Comparison of ENCODE assay signal across 22 mouse cellular contexts in the genomic region with DNA sequence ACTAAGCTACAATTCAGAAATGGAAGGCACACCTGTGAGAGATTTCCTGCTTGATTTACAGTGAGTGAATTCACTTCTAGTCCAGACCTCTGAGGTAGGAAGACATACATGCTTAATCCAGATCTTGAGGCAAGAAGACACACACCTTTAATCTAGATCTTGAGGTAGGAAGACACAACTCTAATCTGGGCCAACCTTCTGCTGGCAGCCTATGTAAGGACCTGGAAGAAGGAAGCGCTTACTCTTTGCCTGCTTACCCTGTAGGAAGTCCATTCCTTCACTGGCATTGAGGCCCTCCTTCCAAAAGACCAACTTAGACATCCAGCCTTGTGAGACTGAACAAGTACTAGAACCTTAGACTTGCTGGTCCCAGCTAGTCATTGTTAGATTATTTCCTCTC. TPM values are rescaled to one million over a fixed set of nuclear protein-coding genes. Genes with fewer than 3 reads are reported as not detected.
A peak's percentile ranks its signal among the peaks of the same experiment; 100 is the strongest.
DNase-seq lines count a peak whose midpoint lies in the region; ATAC-seq and TF ChIP-seq lines count a peak whose summit lies in the region.
"Had no signal": no experiment of that assay in that cellular context is flagged by ENCODE, and none has a peak within 500 bp of the region (broad histone marks: within the 10 kb centered on the region; RNA-seq: fewer than 3 reads in every experiment).

No protein-coding gene starts in this region.

- H3K4me3 ChIP-seq in heart, embryonic 11.5 days (ENCODE audit: low read depth, low read length), result no peak overlapping the region
- no peak overlapping the region for H3K4me3 ChIP-seq in liver, embryonic 14.5 days (ENCODE audit: insufficient read depth in 1 of 2, low read depth in 2 of 2, low read length in 2 of 2)
- H3K4me3 ChIP-seq in liver, embryonic 11.5 days (ENCODE audit: low read depth, low read length), result no peak overlapping the region
- H3K4me3 ChIP-seq: forebrain, embryonic 13.5 days; gastrocnemius, adult 2 months; heart, embryonic 13.5 days had no signal

- no peaks in the 10 kb centered on the region for H3K27me3 ChIP-seq in heart, embryonic 11.5 days (ENCODE audit: control insufficient read depth, insufficient read depth, low read length)
- H3K27me3 ChIP-seq in liver, embryonic 14.5 days (ENCODE audit: control insufficient read depth, insufficient read depth, low read length), result no peaks in the 10 kb centered on the region
- no peaks in the 10 kb centered on the region for H3K27me3 ChIP-seq in liver, embryonic 11.5 days (replicated peaks; ENCODE audit: control insufficient read depth, insufficient read depth, low read length)
- H3K27me3 ChIP-seq: forebrain, embryonic 13.5 days; heart, embryonic 13.5 days; Patski had no signal

- peak; percentile 3 for DNase-seq in cerebellum, adult 11 months
- DNase-seq in cerebellum, postnatal 10 days, result no peak
- peak; percentile 66 for DNase-seq in heart, adult 11 months
- no peak for DNase-seq in liver, embryonic 14.5 days (ENCODE audit: low read depth in 3 of 3, low spot score in 3 of 3)
- DNase-seq in liver, embryonic 11.5 days (ENCODE audit: low spot score), result no peak
- no peak for DNase-seq in frontal cortex, postnatal 14 days (ENCODE audit: low spot score in 2 of 2)
- DNase-seq: adrenal gland, postnatal 10 days; adrenal gland, postnatal 36 days; cerebellum, postnatal 14 days; gastrocnemius, adult 2 months; gastrocnemius, postnatal 14 days; heart, adult 18-20 months; heart, postnatal 14 days; heart, postnatal 4 days had no signal

- no peak for TF ChIP-seq CTCF in liver, embryonic 14.5 days (IDR thresholded peaks at IDR 0.05; ENCODE audit: low read depth)

- 95% methylated on average over 1 of the region's 1 CpGs for WGBS in heart, embryonic 11.5 days (ENCODE audit: insufficient replicate concordance)
- WGBS in liver, embryonic 14.5 days (ENCODE audit: insufficient replicate concordance), result 84% methylated on average over 1 of the region's 1 CpGs
- WGBS in liver, embryonic 11.5 days, result 100% methylated on average over 1 of the region's 1 CpGs

- H3K4me1 ChIP-seq in heart, embryonic 11.5 days (ENCODE audit: control insufficient read depth, insufficient read depth, low read length), result peaks cover 19% of the 10 kb centered on the region
- H3K4me1 ChIP-seq in liver, embryonic 14.5 days (replicated peaks; ENCODE audit: control insufficient read depth in 2 of 2, insufficient read depth in 2 of 2, low read length in 1 of 2), result peaks cover 22 to 29% of the 10 kb centered on the region in 2 experiments
- peaks cover 23% of the 10 kb centered on the region for H3K4me1 ChIP-seq in liver, embryonic 11.5 days (replicated peaks; ENCODE audit: control insufficient read depth, insufficient read depth, low read length)

- no peak overlapping the region for H3K9ac ChIP-seq in heart, embryonic 11.5 days (ENCODE audit: low read depth, low read length)
- H3K9ac ChIP-seq in liver, embryonic 14.5 days (replicated peaks), result no peak overlapping the region
- H3K9ac ChIP-seq in liver, embryonic 11.5 days (ENCODE audit: low read depth, low read length), result no peak overlapping the region
- H3K9ac ChIP-seq: forebrain, embryonic 13.5 days; heart, embryonic 13.5 days; hindbrain, embryonic 14.5 days had no signal

- H3K4me2 ChIP-seq in heart, embryonic 11.5 days, result no peak overlapping the region
- H3K4me2 ChIP-seq in liver, embryonic 14.5 days (ENCODE audit: low read depth), result no peak overlapping the region; the same call in 1 of the 2 replicates
- no peak overlapping the region; the same call in 1 of the 2 replicates for H3K4me2 ChIP-seq in liver, embryonic 11.5 days
- H3K4me2 ChIP-seq: forebrain, embryonic 13.5 days; heart, embryonic 13.5 days; hindbrain, embryonic 14.5 days had no signal

- no peak for TF ChIP-seq EP300 in liver, embryonic 14.5 days (IDR thresholded peaks at IDR 0.05; ENCODE audit: low read depth)

- no peaks in the 10 kb centered on the region; the same call in 1 of the 2 replicates for H3K36me3 ChIP-seq in heart, embryonic 11.5 days (ENCODE audit: control insufficient read depth, insufficient read depth, low read length)
- peaks cover 6% of the 10 kb centered on the region for H3K36me3 ChIP-seq in liver, embryonic 14.5 days (replicated peaks; ENCODE audit: control insufficient read depth, insufficient read depth, low read depth)
- peaks cover 5% of the 10 kb centered on the region for H3K36me3 ChIP-seq in liver, embryonic 11.5 days (ENCODE audit: control insufficient read depth, insufficient read depth, low read length)

- ATAC-seq in heart, embryonic 11.5 days (replicated peaks; ENCODE audit: insufficient number of reproducible peaks, low FRiP score, low TSS enrichment), result no peak
- ATAC-seq in liver, embryonic 14.5 days (ENCODE audit: insufficient read depth), result no peak
- no peak for ATAC-seq in liver, embryonic 11.5 days (replicated peaks; ENCODE audit: low FRiP score)
- ATAC-seq: forebrain, embryonic 13.5 days; forebrain, embryonic 16.5 days; hindbrain, postnatal 0 days; Patski had no signal

- no peaks in the 10 kb centered on the region for H3K9me3 ChIP-seq in heart, embryonic 11.5 days (replicated peaks; ENCODE audit: control insufficient read depth, low read length)
- no peaks in the 10 kb centered on the region for H3K9me3 ChIP-seq in liver, embryonic 14.5 days (ENCODE audit: control insufficient read depth, low read length)
- no peaks in the 10 kb centered on the region for H3K9me3 ChIP-seq in liver, embryonic 11.5 days (ENCODE audit: control insufficient read depth, low read length)
- H3K9me3 ChIP-seq: forebrain, embryonic 10.5 days; forebrain, embryonic 13.5 days; heart, embryonic 13.5 days had no signal

- H3K27ac ChIP-seq in heart, embryonic 11.5 days (ENCODE audit: low read depth, low read length), result no peak overlapping the region
- H3K27ac ChIP-seq in liver, embryonic 14.5 days, result peak overlapping the region; percentile 17; the same call in 1 of the 2 replicates
- H3K27ac ChIP-seq in liver, embryonic 11.5 days (ENCODE audit: low read depth, low read length), result no peak overlapping the region
- H3K27ac ChIP-seq: forebrain, embryonic 10.5 days; forebrain, embryonic 13.5 days; hindbrain, postnatal 0 days had no signal

RNA-seq across cellular contexts. Expression of a gene that starts 1.3 kb away (rescaled TPM):
- polyA plus RNA-seq in heart, embryonic 11.5 days (2014; fragmentation: Nextera tagmentation; extraction: Ambion mirVana), result 24.4 and 28.9 TPM in 2 replicates
- polyA plus RNA-seq in liver, embryonic 14.5 days (2012; rRNA removed), result 5.4 and 7.1 TPM in 2 replicates
- polyA plus RNA-seq in liver, embryonic 14.5 days (2014; fragmentation: Nextera tagmentation; extraction: Ambion mirVana), result 12.9 and 16.9 TPM in 2 replicates
- polyA plus RNA-seq in liver, embryonic 11.5 days (2014; fragmentation: Nextera tagmentation; extraction: Ambion mirVana), result 43.9 and 51.2 TPM in 2 replicates

RNA-seq across cellular contexts. Expression of a gene that starts 2.4 kb away (rescaled TPM):
- 35.9 and 37.2 TPM in 2 replicates for polyA plus RNA-seq in heart, embryonic 11.5 days (2014; fragmentation: Nextera tagmentation; extraction: Ambion mirVana)
- polyA plus RNA-seq in liver, embryonic 14.5 days (2012; rRNA removed), result 7.4 and 11.0 TPM in 2 replicates
- polyA plus RNA-seq in liver, embryonic 14.5 days (2014; fragmentation: Nextera tagmentation; extraction: Ambion mirVana), result 9.6 and 10.3 TPM in 2 replicates
- 28.6 and 28.8 TPM in 2 replicates for polyA plus RNA-seq in liver, embryonic 11.5 days (2014; fragmentation: Nextera tagmentation; extraction: Ambion mirVana)

RNA-seq across cellular contexts. Expression of a gene that starts 2.4 kb away (rescaled TPM):
- polyA plus RNA-seq in heart, embryonic 11.5 days (2014; fragmentation: Nextera tagmentation; extraction: Ambion mirVana), result 3.4 and 4.4 TPM in 2 replicates
- 1.3 and 1.7 TPM in 2 replicates for polyA plus RNA-seq in liver, embryonic 14.5 days (2012; rRNA removed)
- polyA plus RNA-seq in liver, embryonic 14.5 days (2014; fragmentation: Nextera tagmentation; extraction: Ambion mirVana), result 2.2 and 2.3 TPM in 2 replicates
- 4.9 and 5.2 TPM in 2 replicates for polyA plus RNA-seq in liver, embryonic 11.5 days (2014; fragmentation: Nextera tagmentation; extraction: Ambion mirVana)

Comparison
In these comparisons a context has a peak if more than half of its experiments do, and no peak if none do; other contexts are left out.
1. DNase-seq: peak in cerebellum, adult 11 months (single experiment) and heart, adult 11 months (single experiment); none in cerebellum, postnatal 10 days (0 of 2), liver, embryonic 14.5 days (0 of 3), liver, embryonic 11.5 days (single experiment) and frontal cortex, postnatal 14 days (0 of 2).